Mouse (Mus musculus) spleen, adult 2 months (tissue): Measurements from ENCODE around the gene Fyb. TPM values are rescaled to one million over a fixed set of nuclear protein-coding genes. Genes with fewer than 3 reads are reported as not detected.

Experiments
- DNase-seq, 2 experiments: peaks; one replicate each; pipeline versions ENCODE4 v3.0.0 to v3.0.0-alpha.2; 2012 to 2021; ENCODE audit warnings: low spot score in 2 of 2, low read depth in 1 of 2
- H3K27ac ChIP-seq: fragments of 200-500 bp; 2 replicates; pipeline ENCODE4 v1.5.1; 2012; ENCODE audit warnings: low read length, inconsistent platforms; ENCODE audit not compliant: insufficient read depth
- H3K27me3 ChIP-seq: fragments of 200-500 bp; 2 replicates; pipeline ENCODE4 v1.6.1; 2012; ENCODE audit warnings: mild to moderate bottlenecking, moderate library complexity, low read length, inconsistent platforms; ENCODE audit not compliant: control insufficient read depth, insufficient read depth
- H3K36me3 ChIP-seq: fragments of 200-500 bp; 2 replicates; pipeline ENCODE4 v1.6.1; 2012; ENCODE audit warnings: mild to moderate bottlenecking, low read length, inconsistent platforms; ENCODE audit not compliant: control insufficient read depth, insufficient read depth
- H3K4me1 ChIP-seq: fragments of 200-500 bp; 2 replicates; pipeline ENCODE4 v1.6.1; 2011; ENCODE audit warnings: inconsistent platforms; ENCODE audit not compliant: control insufficient read depth, insufficient read depth, insufficient read length
- H3K4me3 ChIP-seq: fragments of 200-500 bp; 2 replicates; pipeline ENCODE4 v1.5.1; 2011; ENCODE audit warnings: mild to moderate bottlenecking, inconsistent platforms; ENCODE audit not compliant: insufficient read depth, insufficient read length; ENCODE audit errors: extremely low read depth
- CTCF ChIP-seq: fragments of 200-500 bp; IDR thresholded peaks from 2 replicates; pipeline ENCODE4 v1.5.1; 2011; ENCODE audit warnings: mild to moderate bottlenecking, inconsistent platforms; ENCODE audit not compliant: insufficient read depth, insufficient read length, insufficient replicate concordance; ENCODE audit errors: extremely low read depth
- POLR2A ChIP-seq: fragments of 200-500 bp; IDR thresholded peaks from 2 replicates; pipeline ENCODE4 v1.6.1; 2011; ENCODE audit warnings: low read depth, low read length, inconsistent platforms
- WGBS: fragments of 180-500 bp; shearing (Covaris S2); methylation state at CpG from one replicate; pipeline ENCODE4 v1.1.7; 2018; 5-methylcytosine and 5-hydroxymethylcytosine counted together
- polyA plus RNA-seq: library from polyadenylated mRNA; depleted of rRNA; stranded (reverse); fragments of >200 nt; gene quantifications from 2 replicates; pipeline ENCODE4 v1.2.3, GENCODE M21; 2012; rRNA removed

Gene Fyb
- 35.3 and 71.0 TPM in 2 replicates for polyA plus RNA-seq

DNA sequence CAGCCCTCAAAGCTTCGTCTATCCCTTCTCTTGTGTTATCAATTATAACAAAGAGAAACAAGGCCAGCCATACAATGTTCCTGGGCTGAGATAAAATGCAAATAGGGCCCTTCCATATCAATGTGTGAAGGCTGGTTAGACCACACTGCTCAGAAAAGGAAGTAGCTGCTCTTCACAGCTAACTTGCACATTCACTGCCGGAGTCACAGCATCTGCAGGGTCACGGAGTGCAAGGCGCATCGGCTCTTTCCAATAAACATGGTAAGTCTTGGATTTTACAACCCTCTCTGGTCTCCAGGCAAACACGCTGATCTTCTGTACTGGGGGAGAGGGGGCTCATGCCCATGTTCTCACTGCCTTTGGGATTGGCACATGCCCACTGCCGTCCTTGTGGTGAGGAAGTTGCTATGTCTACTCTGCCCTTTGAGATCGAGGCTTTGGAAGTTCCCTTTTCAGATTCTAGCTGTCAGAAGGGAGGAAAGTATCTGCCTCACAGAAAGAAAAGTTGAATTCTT is at the start of gene Fyb:
Fyb (plus strand) TSS at position 201 of the 515 bp plus-strand sequence.
- peak within 1 kb of the TSS; percentile 82 for H3K27ac ChIP-seq
- TF ChIP-seq CTCF: no peak
- no peak for TF ChIP-seq POLR2A

DNA sequence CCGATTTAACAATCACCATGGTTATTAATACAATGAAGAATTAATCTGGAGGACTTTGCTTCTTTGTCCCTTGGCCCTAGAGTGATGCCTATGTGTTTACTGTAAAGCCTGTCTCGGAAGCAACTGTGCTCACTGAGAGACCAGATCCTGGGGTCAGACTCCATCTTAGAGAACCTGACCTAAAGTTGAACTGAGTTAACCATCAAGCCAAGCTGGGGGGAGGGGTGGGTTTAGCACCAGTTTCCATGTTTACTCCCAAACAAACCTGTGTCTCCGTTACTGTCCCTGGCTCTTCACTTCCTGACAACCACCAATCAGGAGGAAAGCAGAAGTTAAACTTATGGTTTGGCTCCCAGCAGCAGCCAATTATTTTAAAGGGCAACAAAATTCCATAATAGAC is 39.1 kb upstream of the Fyb start:
- H3K4me3 ChIP-seq: no peak overlapping the region
- no peak overlapping the region for H3K27ac ChIP-seq
- WGBS: 86% methylated on average over 3 of the region's 3 CpGs
- TF ChIP-seq POLR2A (no peak), CTCF (no peak)
- no peak for DNase-seq
- no peaks in the 10 kb centered on the region for H3K27me3 ChIP-seq
- H3K4me1 ChIP-seq: no peaks in the 10 kb centered on the region
- H3K36me3 ChIP-seq: no peaks in the 10 kb centered on the region

More for the DNA sequence above, at the start of gene Fyb:
- Histone ChIP-seq H3K36me3 (no peaks in the 10 kb centered on the region), H3K4me3 (peak within 1 kb of the TSS; percentile 60), H3K4me1 (peaks cover 2% of the 10 kb centered on the region), H3K27me3 (no peaks in the 10 kb centered on the region)
- WGBS: 6% methylated on average over 8 of the region's 8 CpGs
- DNase-seq: no peak

DNA sequence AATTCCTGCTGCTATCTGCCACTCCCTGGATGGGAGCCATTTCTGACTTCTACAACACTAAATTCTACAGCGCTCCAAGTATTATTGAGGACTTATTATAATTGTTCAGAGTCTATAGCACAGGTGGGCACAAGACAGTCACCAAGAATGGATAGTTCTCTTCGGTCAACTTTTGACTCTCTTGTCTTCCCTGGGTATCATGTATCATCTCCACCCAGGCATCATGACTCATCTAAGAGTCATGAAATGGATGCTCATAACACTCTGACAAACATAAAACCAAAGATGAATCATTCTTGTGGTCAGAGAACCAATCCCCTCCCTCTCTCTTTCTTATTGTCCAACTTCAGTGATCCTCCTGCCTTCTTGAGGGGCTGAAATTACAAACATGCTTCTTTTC is 30.3 kb upstream of the Fyb start:
- no peak overlapping the region for H3K27ac ChIP-seq
- TF ChIP-seq POLR2A (no peak), CTCF (no peak)
- no peaks in the 10 kb centered on the region for H3K27me3 ChIP-seq
- H3K36me3 ChIP-seq: no peaks in the 10 kb centered on the region
- no peak for DNase-seq
- no peak overlapping the region for H3K4me3 ChIP-seq
- no peaks in the 10 kb centered on the region for H3K4me1 ChIP-seq
- 90% methylated on average over 2 of the region's 2 CpGs for WGBS

DNA sequence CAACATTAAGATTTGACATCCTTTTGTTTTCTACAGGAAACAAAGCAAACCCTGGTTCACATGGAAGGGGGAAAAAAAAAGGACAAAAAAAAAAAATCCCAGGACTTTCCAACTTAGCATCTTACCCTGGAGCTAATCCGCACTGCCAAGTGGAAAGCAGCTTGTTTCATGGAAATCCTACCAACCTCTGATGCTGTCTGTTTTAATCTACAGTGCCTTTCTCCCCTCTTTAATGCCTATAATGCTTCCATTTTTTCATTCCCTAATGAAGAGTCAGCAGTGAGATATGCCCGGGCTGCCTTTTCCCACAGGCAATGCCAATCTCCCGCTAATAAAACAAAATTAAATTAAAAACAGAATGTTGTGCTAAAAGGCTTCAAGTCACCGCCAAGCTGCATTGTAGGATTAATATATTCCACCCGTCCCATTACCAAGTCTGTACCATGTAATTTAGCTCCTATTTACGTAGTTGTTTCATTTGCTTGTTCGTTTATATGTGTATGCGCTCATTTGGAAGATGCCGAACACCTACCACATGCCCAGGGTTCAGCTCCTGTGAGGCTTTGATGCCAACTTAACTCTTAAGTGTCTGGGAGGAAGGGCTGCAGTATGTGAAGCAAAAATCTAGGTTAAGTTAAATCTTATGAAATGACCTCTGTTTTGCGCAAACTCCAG is 24.1 kb upstream of the Fyb start:
- TF ChIP-seq CTCF: no peak
- no peak for TF ChIP-seq POLR2A
- 90% methylated on average over 10 of the region's 10 CpGs for WGBS
- no peak overlapping the region for H3K4me3 ChIP-seq

DNA sequence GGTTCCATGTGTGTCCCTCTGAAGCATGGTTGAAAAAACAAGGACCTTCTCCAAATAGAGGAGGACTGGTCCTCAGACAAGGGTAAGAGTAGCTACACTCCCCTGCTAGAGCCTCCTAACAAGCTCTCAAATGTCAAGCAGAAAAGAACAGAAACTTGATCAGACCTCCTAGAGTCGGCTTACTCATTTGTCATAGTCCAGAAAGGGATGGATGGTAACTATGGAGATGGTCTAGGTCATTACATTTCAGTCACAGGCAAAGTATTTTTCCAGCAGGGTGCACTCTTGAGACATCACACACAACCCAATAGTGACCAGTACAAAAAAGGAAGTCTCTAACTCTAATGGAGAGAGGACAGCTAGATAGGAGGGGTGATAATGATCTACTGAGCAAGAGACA is 21.9 kb upstream of the Fyb start:
- H3K27me3 ChIP-seq: no peaks in the 10 kb centered on the region
- no peaks in the 10 kb centered on the region for H3K36me3 ChIP-seq
- H3K4me3 ChIP-seq: no peak overlapping the region
- H3K4me1 ChIP-seq: no peaks in the 10 kb centered on the region; the same call in 1 of the 2 replicates
- 5% methylated on average over 1 of the region's 1 CpGs for WGBS
- H3K27ac ChIP-seq: no peak overlapping the region
- DNase-seq: no peak
- TF ChIP-seq POLR2A (no peak), CTCF (no peak)

More for the DNA sequence above, 24.1 kb upstream of the Fyb start:
- no peaks in the 10 kb centered on the region; the same call in 1 of the 2 replicates for H3K4me1 ChIP-seq
- H3K27ac ChIP-seq: no peak overlapping the region
- no peaks in the 10 kb centered on the region for H3K36me3 ChIP-seq
- no peaks in the 10 kb centered on the region for H3K27me3 ChIP-seq
- no peak for DNase-seq

DNA sequence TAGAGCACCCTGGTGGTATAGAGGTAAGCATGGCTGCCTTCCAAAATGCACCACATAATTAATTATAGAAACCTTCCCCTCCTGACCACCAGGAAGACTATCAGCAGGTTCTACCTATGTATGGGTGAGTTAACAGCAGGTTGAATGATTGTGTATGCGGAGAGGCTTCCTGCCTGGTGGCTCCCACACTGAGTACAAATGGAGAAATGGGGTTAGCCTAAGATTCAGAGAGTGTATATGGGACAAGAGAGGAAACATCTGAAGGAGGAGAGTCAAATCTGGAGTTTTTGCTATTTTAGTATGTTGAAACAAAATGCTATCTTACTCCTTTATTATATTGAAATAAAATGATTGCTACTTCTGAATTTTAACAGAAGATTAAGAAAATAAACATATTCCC is 5.1 kb upstream of the Fyb start:
- Histone ChIP-seq H3K27ac (no peak overlapping the region), H3K4me3 (no peak overlapping the region), H3K4me1 (no peaks in the 10 kb centered on the region; the same call in 1 of the 2 replicates), H3K27me3 (no peaks in the 10 kb centered on the region), H3K36me3 (no peaks in the 10 kb centered on the region)
- no peak for DNase-seq
- 76% methylated on average over 1 of the region's 1 CpGs for WGBS
- TF ChIP-seq CTCF (no peak), POLR2A (no peak)
